Mouse (Mus musculus) heart, embryonic 12.5 days (tissue): ENCODE data around the gene Anpep. TPM values are rescaled to one million over a fixed set of nuclear protein-coding genes. Genes with fewer than 3 reads are reported as not detected.

Source experiments
- ATAC-seq: fragments of 200-750 bp; cut with Nextera tagmentation; 2 replicates; pipeline ENCODE4 v1.8.0; 2017; ENCODE audit warnings: moderate TSS enrichment, moderate library complexity; ENCODE audit not compliant: insufficient number of reproducible peaks, low FRiP score
- H3K27ac ChIP-seq: fragments of 300-500 bp; sonication (generic); 2 replicates; pipeline ENCODE4 v1.5.1; 2016; ENCODE audit warnings: mild to moderate bottlenecking, moderate library complexity; ENCODE audit not compliant: poor library complexity, severe bottlenecking
- H3K27me3 ChIP-seq: fragments of 300-500 bp; sonication (generic); replicated peaks from 2 replicates; pipeline ENCODE4 v1.6.1; 2016; ENCODE audit warnings: mild to moderate bottlenecking, moderate library complexity
- H3K36me3 ChIP-seq: fragments of 300-500 bp; sonication (generic); 2 replicates; pipeline ENCODE4 v1.6.1; 2016; ENCODE audit warnings: mild to moderate bottlenecking, moderate library complexity
- H3K4me1 ChIP-seq: fragments of 300-500 bp; sonication (generic); replicated peaks from 2 replicates; pipeline ENCODE4 v1.6.1; 2016; ENCODE audit warnings: mild to moderate bottlenecking
- H3K4me2 ChIP-seq: fragments of 300-500 bp; sonication (generic); 2 replicates; pipeline ENCODE4 v1.6.1; 2016; ENCODE audit warnings: mild to moderate bottlenecking, moderate library complexity
- H3K4me3 ChIP-seq: fragments of 300-500 bp; sonication (generic); 2 replicates; pipeline ENCODE4 v1.5.1; 2016; ENCODE audit warnings: mild to moderate bottlenecking
- H3K9ac ChIP-seq: fragments of 300-500 bp; sonication (generic); 2 replicates; pipeline ENCODE4 v1.6.1; 2016; ENCODE audit warnings: mild to moderate bottlenecking, moderate library complexity
- H3K9me3 ChIP-seq: fragments of 300-500 bp; sonication (generic); replicated peaks from 2 replicates; pipeline ENCODE4 v1.6.1; 2016; ENCODE audit warnings: mild to moderate bottlenecking, moderate library complexity
- WGBS: fragments of 180-500 bp; shearing (Covaris S2); methylation state at CpG from one replicate; pipeline ENCODE4 v1.1.7; 2016; 5-methylcytosine and 5-hydroxymethylcytosine counted together
- polyA plus RNA-seq: library from polyadenylated mRNA; unstranded; fragments of >200 nt; fragmentation: Nextera tagmentation; extraction: Ambion mirVana; gene quantifications from 2 replicates; pipeline ENCODE4 v1.2.1, GENCODE M21; 2016

Gene Anpep
- polyA plus RNA-seq, 1 experiment from 2014 or later, result 6.7 TPM

DNA sequence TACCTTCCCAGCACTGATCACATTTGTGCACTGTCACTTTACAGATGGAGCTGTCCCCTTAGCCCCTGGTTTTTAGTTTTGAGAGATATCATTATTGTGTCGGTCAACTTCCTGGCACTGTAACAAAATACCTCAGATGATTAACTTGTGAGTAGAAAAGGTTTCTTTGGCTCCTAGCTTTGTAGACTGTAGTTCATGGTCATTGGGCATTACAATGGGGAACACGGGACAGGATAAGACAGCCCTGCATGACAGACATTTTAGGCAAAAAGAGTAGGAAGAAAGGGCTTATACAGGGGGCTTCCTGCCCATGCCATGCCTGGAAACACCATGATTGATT is 78.4 kb downstream of the Anpep start:
- Histone ChIP-seq H3K9ac (no peak overlapping the region), H3K4me1 (peaks cover 10% of the 10 kb centered on the region), H3K4me2 (no peak overlapping the region), H3K27ac (no peak overlapping the region), H3K9me3 (no peaks in the 10 kb centered on the region), H3K36me3 (no peaks in the 10 kb centered on the region), H3K4me3 (no peak overlapping the region), H3K27me3 (peaks cover 6% of the 10 kb centered on the region; the same call in 1 of the 2 replicates)
- no peak for ATAC-seq
- WGBS, result 74% methylated on average over 2 of the region's 2 CpGs

DNA sequence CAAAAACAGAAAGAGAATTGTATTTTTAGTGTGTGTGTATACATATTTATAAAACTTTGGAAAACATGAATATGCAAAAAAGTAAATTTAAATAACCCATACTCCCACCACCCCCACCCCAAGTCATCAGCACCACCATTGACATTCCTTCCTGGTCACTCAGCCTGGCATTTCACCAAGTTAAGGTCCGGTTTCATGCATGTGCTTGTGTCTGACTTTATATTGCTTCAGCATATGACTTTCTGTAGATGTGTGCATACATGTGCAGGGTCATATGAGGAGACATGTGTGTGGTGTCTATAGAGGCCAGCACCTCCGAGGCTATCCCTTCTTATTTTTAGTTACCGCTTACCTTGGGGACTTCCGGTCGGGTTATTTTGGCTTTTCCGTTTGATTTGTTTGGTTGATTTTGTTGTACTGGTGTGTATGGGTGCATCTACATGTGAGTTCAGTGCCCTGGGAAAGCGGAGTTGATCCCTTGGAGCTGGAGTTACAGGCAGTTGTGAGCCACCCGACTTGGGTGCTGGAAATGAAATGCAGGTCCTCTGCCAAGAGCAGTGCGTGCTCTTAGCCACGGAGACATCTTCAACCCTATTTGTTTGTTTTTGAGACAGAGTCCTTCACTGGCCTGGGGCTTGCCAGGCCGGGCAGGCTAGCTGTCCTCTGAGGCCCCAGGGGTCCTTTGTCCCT is 78.9 kb downstream of the Anpep start:
- no peak overlapping the region for H3K9ac ChIP-seq
- H3K9me3 ChIP-seq, result no peaks in the 10 kb centered on the region
- peaks cover 10% of the 10 kb centered on the region for H3K4me1 ChIP-seq
- no peak overlapping the region for H3K4me2 ChIP-seq
- H3K27ac ChIP-seq, result no peak overlapping the region
- H3K27me3 ChIP-seq, result peaks cover 5% of the 10 kb centered on the region; the same call in 1 of the 2 replicates
- H3K36me3 ChIP-seq, result no peaks in the 10 kb centered on the region
- WGBS, result 72% methylated on average over 11 of the region's 11 CpGs
- ATAC-seq, result no peak
- H3K4me3 ChIP-seq, result no peak overlapping the region

DNA sequence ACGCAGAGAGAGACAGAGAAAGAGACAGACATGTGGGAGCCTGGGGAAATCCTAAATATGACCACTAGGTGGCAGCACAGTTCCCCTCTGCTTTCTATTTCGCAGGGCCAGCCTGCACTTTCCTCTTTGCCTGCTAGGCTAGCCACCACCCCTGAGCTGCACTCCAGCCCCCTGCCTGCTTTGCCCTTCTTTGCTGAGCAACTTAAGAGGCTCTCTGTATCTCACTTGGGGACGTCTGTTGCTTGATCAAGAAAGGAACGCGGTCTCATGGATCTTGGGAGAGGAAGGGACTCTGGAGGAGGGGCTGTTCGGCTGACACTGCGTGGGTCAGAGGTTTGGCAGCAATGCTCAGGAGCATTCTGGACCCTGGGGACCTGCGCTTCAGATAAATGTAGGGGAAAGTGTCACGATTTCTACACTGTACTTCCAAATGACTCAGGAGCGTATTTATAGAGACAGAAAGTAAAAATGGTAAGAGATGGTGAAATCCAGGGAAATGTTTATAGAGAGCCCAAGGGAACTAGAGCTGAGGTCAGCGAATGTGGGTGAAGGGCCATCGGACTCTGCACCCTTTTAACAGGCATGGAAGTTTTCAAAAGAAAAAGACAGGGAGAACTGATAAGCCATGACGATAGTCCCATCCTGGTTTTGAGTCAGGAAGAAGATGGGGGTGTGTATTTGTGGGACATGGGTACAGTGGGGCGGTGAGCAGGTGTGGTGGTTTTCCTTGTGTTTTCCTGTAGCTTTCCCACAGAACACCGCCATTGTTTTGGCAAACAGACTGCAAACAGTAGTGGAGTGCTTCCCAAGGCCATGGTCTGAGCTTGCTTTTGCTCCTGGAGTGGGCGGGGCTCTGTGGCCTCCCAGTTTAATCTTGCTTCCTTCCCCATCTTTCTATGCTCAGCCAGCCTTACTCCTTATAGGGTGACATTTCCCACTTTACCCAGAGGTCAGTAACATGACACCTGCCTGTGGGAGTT is 79.9 kb downstream of the Anpep start:
- Histone ChIP-seq H3K9me3 (no peaks in the 10 kb centered on the region), H3K4me2 (peak overlapping the region; percentile 64), H3K4me1 (peaks cover 8% of the 10 kb centered on the region), H3K36me3 (no peaks in the 10 kb centered on the region), H3K4me3 (peak overlapping the region; percentile 31), H3K27me3 (no peaks in the 10 kb centered on the region), H3K9ac (peak overlapping the region; percentile 53; the same call in 1 of the 2 replicates), H3K27ac (no peak overlapping the region)
- peak; percentile 49; the same call in 1 of the 2 replicates for ATAC-seq
- 21% methylated on average over 16 of the region's 16 CpGs for WGBS

Other genes with a start within 250 kb of the Anpep start
- 0.14 TPM in 1 of 2 replicates, not detected in the other for gene Rhcg, start 243.4 kb downstream of the Anpep start, polyA plus RNA-seq
- gene Ticrr, start 200.9 kb downstream of the Anpep start, polyA plus RNA-seq, result 7.7 and 8.5 TPM in 2 replicates
- gene Kif7, start 145.3 kb downstream of the Anpep start, polyA plus RNA-seq, result 4.0 and 4.1 TPM in 2 replicates
- not detected in 2 replicates for gene Plin1, start 128.2 kb downstream of the Anpep start, polyA plus RNA-seq
- 7.5 and 7.7 TPM in 2 replicates for gene Pex11a, start 117.9 kb downstream of the Anpep start, polyA plus RNA-seq
- 4.4 and 4.9 TPM in 2 replicates for gene Wdr93, start 117.9 kb downstream of the Anpep start, polyA plus RNA-seq
- gene Mesp1, start 67.3 kb downstream of the Anpep start, polyA plus RNA-seq, result not detected in 2 replicates
- gene Mesp2, start 50.3 kb downstream of the Anpep start, polyA plus RNA-seq, result 0.17 and 0.37 TPM in 2 replicates
- 33.4 and 36.6 TPM in 2 replicates for gene Ap3s2, start 59.6 kb upstream of the Anpep start, polyA plus RNA-seq
- gene Arpin, start 74.3 kb upstream of the Anpep start, polyA plus RNA-seq, result 26.4 and 29.5 TPM in 2 replicates
- 13.5 and 13.7 TPM in 2 replicates for gene Zfp710, start 163.8 kb upstream of the Anpep start, polyA plus RNA-seq